Mouse (Mus musculus) G1E (cell line): ENCODE results near the gene Grb2.

Source experiments
- CTCF ChIP-seq: IDR thresholded peaks from 2 replicates; pipeline ENCODE4 v1.5.1; 2012; ENCODE audit warnings: low read depth, low read length, inconsistent platforms, mixed read lengths
- GATA1 ChIP-seq: IDR thresholded peaks from 2 replicates; pipeline ENCODE4 v1.6.1; 2012; ENCODE audit warnings: borderline replicate concordance, low read length, inconsistent platforms, mixed read lengths
- POLR2AphosphoS5 ChIP-seq: IDR thresholded peaks from 2 replicates; pipeline ENCODE4 v1.6.1; 2012; ENCODE audit warnings: low read depth, low read length, inconsistent platforms; ENCODE audit not compliant: insufficient replicate concordance
- TAL1 ChIP-seq: conservative IDR thresholded peaks from 2 replicates; pipeline ENCODE4 v1.6.1; 2012; ENCODE audit warnings: low read depth, low read length, inconsistent platforms, mixed read lengths

- no peak for TF ChIP-seq CTCF
- no peak for TF ChIP-seq TAL1
- no peak for TF ChIP-seq GATA1
- no peak for TF ChIP-seq POLR2AphosphoS5
Measured at GRCm38 (mm10) chr11:115737608-115738208, 29.3 kb upstream of the Grb2 start.
